Mouse (Mus musculus): Measurements from ENCODE around the gene Epha7.

DNA sequence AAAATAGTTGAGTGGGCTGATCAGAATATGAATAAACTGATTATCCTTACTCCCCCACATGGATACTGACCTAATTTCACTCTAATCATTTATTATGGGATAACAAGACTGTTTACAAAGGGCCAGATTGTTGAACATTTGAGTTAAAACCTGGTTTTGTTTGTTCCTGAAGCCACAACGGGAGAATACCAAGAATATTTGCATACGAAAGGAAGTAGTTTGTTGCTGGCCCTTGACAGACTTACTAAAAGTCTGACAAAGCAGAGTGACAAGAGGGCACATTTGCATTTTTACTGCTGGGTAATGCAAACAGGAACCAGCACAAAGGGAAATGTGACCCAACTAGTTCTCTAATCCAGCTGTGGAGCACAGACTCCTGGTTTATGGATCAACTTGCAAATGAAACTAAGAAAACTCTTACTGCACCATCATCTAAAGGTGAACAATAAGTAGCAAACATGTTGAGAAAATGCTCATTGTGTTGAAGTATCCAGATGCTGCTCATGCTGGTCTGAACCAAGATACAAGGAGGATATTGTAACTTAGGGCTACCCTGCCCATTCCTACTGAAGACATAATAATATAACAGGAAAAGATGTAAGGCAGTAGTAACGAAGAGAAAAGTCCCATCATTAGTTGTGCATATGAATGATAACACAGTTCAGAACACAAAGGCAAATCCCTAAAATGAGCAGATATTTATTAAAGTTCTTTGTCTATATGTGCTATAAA is 154.8 kb downstream of the Epha7 start:
- TF ChIP-seq FLI1 (IDR thresholded peaks at IDR 0.05; ENCODE audit: low read length) (no peak), GATA1 (IDR thresholded peaks at IDR 0.05; ENCODE audit: borderline replicate concordance, low read length) (no peak)

Measured in megakaryocyte, embryonic 14.5 days (primary cell).